Mouse (Mus musculus) lung, embryonic 16.5 days (tissue): ENCODE measurements around the gene Sept6. TPM values are rescaled to one million over a fixed set of nuclear protein-coding genes. Genes with fewer than 3 reads are reported as not detected.

Source experiments
- ATAC-seq: fragments of 200-750 bp; cut with Nextera tagmentation; 2 replicates; pipeline ENCODE4 v1.8.0; 2017; ENCODE audit warnings: low read depth, mild to moderate bottlenecking, moderate library complexity
- H3K27ac ChIP-seq: fragments of 300-500 bp; sonication (generic); 2 replicates; pipeline ENCODE4 v1.5.1; 2014; ENCODE audit warnings: mild to moderate bottlenecking, control low read depth, low read length
- H3K27me3 ChIP-seq: fragments of 300-500 bp; sonication (generic); 2 replicates; pipeline ENCODE4 v1.6.1; 2014; ENCODE audit warnings: low read depth, low read length, mixed read lengths; ENCODE audit not compliant: control insufficient read depth, insufficient read depth
- H3K36me3 ChIP-seq: fragments of 300-500 bp; sonication (generic); 2 replicates; pipeline ENCODE4 v1.6.1; 2014; ENCODE audit warnings: low read length; ENCODE audit not compliant: control insufficient read depth, insufficient read depth
- H3K4me1 ChIP-seq: fragments of 300-500 bp; sonication (generic); replicated peaks from 2 replicates; pipeline ENCODE4 v1.6.1; 2014; ENCODE audit warnings: low read length, mixed read lengths; ENCODE audit not compliant: control insufficient read depth, insufficient read depth
- H3K4me2 ChIP-seq: fragments of 300-500 bp; sonication (generic); 2 replicates; pipeline ENCODE4 v1.6.1; 2014; ENCODE audit warnings: low read depth, low read length, control low read depth
- H3K4me3 ChIP-seq: fragments of 300-500 bp; sonication (generic); 2 replicates; pipeline ENCODE4 v1.5.1; 2014; ENCODE audit warnings: mild to moderate bottlenecking, low read length, control low read depth
- H3K9ac ChIP-seq: fragments of 300-500 bp; sonication (generic); 2 replicates; pipeline ENCODE4 v1.6.1; 2014; ENCODE audit warnings: low read length, control low read depth
- H3K9me3 ChIP-seq: fragments of 300-500 bp; sonication (generic); 2 replicates; pipeline ENCODE4 v1.6.1; 2016; ENCODE audit warnings: low read length; ENCODE audit not compliant: control insufficient read depth
- WGBS: fragments of 180-500 bp; shearing (Covaris S2); extraction: QIAGEN DNeasy Blood & Tissue Kit; methylation state at CpG from one replicate; pipeline ENCODE4 v1.1.7; 2014; 5-methylcytosine and 5-hydroxymethylcytosine counted together
- polyA plus RNA-seq: library from polyadenylated mRNA; unstranded; fragments of >200 nt; fragmentation: Nextera tagmentation; extraction: Ambion mirVana; gene quantifications from 2 replicates; pipeline ENCODE4 v1.2.1, GENCODE M21; 2015

The Sept6 gene
- polyA plus RNA-seq, 1 experiment from 2014 or later: 16.7 TPM

DNA sequence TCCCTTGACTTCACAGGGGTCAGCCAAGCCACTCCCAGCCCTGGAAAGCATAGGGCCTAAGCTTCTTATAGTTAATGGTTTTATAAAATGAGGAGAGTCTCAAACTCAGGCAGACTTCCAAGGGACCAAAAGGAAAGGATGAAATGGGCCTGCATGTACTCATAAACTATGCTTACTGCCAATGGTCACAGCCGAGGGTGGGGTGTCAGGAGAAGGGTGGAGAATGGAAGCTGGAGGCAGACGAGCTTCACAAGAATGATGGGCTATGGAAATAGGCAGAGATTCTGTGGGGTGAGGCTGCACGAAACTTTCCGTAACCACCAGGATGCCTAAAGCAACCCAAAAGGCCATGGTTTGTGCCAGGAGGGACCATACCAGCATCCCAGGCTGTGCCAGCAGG is 15.3 kb downstream of the Sept6 start:
- H3K27me3 ChIP-seq: no peaks in the 10 kb centered on the region
- no peak overlapping the region for H3K4me2 ChIP-seq
- H3K9me3 ChIP-seq: no peaks in the 10 kb centered on the region
- H3K27ac ChIP-seq: no peak overlapping the region
- H3K9ac ChIP-seq: no peak overlapping the region
- no peaks in the 10 kb centered on the region for H3K36me3 ChIP-seq
- peak; percentile 56; the same call in 1 of the 2 replicates for ATAC-seq
- H3K4me3 ChIP-seq: no peak overlapping the region
- H3K4me1 ChIP-seq: no peaks in the 10 kb centered on the region
- WGBS: 65% methylated on average over 4 of the region's 4 CpGs

DNA sequence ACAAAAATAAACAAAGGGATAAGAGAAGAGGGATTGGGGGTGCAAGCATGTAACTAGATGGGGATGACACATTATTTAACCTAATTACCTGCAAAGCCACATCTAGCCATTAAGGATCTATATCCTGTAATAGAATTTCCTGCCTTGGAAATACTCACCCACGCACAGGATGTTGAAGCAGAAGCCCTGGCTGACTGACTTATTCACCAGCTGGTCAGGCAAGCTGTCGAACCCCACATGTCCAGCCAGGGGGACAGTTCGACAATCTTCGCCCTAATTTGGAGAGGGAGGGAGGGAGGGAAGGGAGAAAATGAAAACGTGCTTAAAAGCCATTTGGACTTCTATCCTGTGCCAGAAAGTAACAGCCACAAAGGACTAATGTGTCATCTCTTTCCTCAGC is 16.7 kb downstream of the Sept6 start:
- Histone ChIP-seq H3K4me1 (no peaks in the 10 kb centered on the region), H3K27me3 (no peaks in the 10 kb centered on the region), H3K27ac (no peak overlapping the region), H3K4me2 (no peak overlapping the region), H3K36me3 (no peaks in the 10 kb centered on the region), H3K9ac (no peak overlapping the region), H3K9me3 (no peaks in the 10 kb centered on the region), H3K4me3 (no peak overlapping the region)
- WGBS: 41% methylated on average over 5 of the region's 5 CpGs
- ATAC-seq: no peak

DNA sequence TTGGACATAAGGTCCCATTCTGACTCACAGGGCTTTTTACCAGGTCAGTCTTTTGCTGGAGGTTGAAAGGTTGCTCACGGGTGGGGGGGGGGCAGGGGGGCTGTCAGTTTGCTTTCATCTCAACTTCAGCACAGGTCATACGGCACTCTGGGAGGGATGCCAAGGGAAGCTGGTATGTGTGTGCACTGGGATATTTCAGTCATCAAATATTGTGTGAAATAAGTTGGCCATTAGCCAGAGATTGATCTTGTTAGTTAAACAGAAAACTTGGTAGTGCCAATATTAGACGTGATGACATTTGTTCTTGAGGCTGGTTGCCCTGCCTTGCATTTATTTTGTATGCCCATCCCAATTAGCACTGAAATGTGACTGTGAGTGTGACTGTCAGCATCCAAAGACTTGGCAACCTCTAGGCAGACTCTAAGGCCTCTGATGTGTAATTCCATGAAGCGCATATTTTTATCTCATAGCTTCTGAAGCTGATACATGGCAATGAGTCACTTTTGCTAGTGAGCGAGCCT is 18.6 kb downstream of the Sept6 start:
- Histone ChIP-seq H3K36me3 (no peaks in the 10 kb centered on the region), H3K27me3 (no peaks in the 10 kb centered on the region), H3K9me3 (no peaks in the 10 kb centered on the region), H3K4me2 (no peak overlapping the region), H3K4me1 (no peaks in the 10 kb centered on the region), H3K27ac (no peak overlapping the region), H3K9ac (no peak overlapping the region), H3K4me3 (no peak overlapping the region)
- 35% methylated on average over 5 of the region's 5 CpGs for WGBS
- ATAC-seq: no peak

DNA sequence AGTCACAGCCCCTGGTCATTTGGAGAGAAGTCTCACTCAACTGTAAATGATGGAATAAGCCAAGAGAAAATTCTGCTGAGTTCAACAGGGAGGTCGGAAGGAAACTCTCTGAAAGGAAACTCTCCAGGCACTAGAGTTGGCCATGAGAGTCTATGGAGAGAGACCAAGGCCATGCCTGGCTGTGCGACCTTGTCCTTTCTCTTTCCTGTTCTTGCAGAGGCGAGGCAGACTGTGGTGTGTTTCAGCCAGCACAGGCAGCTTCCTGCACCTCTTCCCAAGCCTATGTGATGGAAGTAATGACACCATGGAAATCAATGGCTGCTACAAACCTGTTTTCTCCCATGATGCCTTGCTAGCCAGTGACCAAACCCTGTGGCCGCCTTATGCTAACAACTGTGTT is 20.4 kb downstream of the Sept6 start:
- no peak overlapping the region for H3K4me2 ChIP-seq
- H3K9me3 ChIP-seq: no peaks in the 10 kb centered on the region
- no peaks in the 10 kb centered on the region for H3K27me3 ChIP-seq
- 84% methylated on average over 4 of the region's 4 CpGs for WGBS
- no peaks in the 10 kb centered on the region for H3K36me3 ChIP-seq
- no peak overlapping the region for H3K9ac ChIP-seq
- H3K4me3 ChIP-seq: no peak overlapping the region
- no peak overlapping the region for H3K27ac ChIP-seq
- H3K4me1 ChIP-seq: no peaks in the 10 kb centered on the region
- no peak for ATAC-seq

DNA sequence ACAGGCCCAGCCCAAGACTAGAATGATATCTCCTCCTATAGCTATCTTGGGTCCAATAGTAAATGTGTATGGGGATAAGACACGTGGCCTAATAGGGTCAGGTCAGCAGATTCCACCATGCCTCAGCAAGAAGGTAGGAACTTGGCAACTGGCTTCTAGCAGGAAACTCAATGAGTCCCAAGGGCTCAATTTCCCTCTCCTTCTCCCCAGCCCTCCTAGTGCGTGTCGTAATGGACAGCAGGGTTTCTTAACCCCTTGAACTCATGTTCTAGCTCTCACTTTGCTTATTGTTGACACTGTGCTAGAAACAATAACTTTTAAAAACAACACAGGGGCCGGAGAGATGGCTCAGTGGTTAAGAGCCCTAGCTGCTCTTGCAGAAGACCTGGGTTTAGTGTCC is 22.1 kb downstream of the Sept6 start:
- Histone ChIP-seq H3K36me3 (no peaks in the 10 kb centered on the region), H3K4me3 (no peak overlapping the region), H3K27me3 (no peaks in the 10 kb centered on the region), H3K4me2 (no peak overlapping the region), H3K4me1 (no peaks in the 10 kb centered on the region), H3K9me3 (no peaks in the 10 kb centered on the region), H3K27ac (no peak overlapping the region), H3K9ac (no peak overlapping the region)
- WGBS: 73% methylated on average over 4 of the region's 4 CpGs
- no peak for ATAC-seq

DNA sequence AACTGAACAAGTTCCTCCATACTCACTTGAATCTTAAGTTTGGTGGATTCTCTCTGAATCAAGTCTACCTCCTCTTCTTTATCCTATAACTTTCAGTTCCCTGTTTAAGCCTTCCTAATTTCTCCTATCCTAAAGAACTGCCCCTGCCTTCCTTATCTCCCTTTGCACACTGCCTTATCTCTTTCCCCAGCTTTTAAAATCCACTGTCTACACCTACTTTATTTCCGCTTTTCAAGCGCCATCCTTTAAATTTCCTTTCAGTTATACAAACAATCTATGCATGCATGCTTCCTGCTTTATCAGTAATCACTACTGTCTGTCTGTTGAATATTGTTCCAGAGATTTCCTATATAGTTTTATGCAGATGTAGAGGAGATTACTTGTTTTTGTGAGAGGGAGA is 34.9 kb downstream of the Sept6 start:
- no peaks in the 10 kb centered on the region for H3K27me3 ChIP-seq
- no peak overlapping the region for H3K4me2 ChIP-seq
- H3K4me1 ChIP-seq: no peaks in the 10 kb centered on the region
- H3K9me3 ChIP-seq: no peaks in the 10 kb centered on the region
- 54% methylated on average over 2 of the region's 2 CpGs for WGBS
- H3K27ac ChIP-seq: no peak overlapping the region
- H3K9ac ChIP-seq: no peak overlapping the region
- H3K36me3 ChIP-seq: no peaks in the 10 kb centered on the region
- ATAC-seq: 0 out of 2 replicates have a peak, but pooled peaks have one; percentile 36
- H3K4me3 ChIP-seq: no peak overlapping the region

DNA sequence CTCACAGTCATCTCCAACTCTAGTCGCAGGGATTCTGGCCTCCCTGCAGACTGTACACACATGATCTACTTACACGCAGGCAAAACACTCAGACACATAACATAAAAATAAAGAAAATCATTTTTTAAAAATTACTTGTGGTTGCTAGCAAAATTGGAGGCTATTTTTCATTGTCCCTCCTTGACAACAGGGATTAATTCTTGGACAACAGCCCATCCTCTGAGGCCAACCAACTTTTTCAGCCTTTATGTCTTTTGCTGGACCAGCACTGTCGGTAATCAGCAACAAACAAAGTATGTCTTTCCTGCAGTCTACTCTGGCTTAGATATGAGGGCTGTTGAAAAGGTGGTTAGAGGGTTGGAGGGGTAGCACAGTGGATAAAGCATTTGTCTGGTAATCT is 50.5 kb downstream of the Sept6 start:
- WGBS: 61% methylated on average over 3 of the region's 3 CpGs
- no peak for ATAC-seq
- Histone ChIP-seq H3K4me3 (no peak overlapping the region), H3K4me2 (no peak overlapping the region), H3K27me3 (no peaks in the 10 kb centered on the region), H3K9me3 (no peaks in the 10 kb centered on the region), H3K36me3 (peaks cover 2% of the 10 kb centered on the region; the same call in 1 of the 2 replicates), H3K9ac (no peak overlapping the region), H3K4me1 (no peaks in the 10 kb centered on the region; the same call in 1 of the 2 replicates), H3K27ac (no peak overlapping the region)

DNA sequence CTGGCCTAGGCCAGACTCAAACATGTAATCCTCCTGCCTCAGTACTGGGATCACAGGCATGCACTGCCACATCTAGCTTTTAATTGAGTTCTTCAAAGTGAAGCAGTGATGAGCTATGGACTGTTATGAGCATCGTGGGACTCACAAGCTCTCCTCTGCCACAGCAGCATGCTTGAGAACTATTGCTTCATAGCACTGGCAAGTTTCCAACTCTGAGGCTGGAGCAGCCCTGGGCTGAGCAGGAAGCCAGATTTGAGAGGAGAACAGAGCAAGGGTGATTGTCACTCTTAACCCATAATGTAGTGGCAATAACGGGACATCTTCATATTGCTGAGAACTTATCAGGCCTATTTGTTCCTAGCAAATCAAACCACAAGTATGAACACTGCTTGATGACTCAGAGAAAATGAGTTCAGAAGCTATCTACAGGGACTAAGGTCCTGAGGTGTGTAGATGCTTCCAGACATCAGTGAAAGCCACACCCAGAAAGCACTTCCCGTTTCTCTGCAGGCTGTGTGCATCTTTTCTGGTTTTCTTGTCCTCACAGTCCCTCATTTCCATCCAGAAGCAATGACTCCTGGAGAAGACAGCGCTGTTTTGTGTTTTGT is 51.7 kb downstream of the Sept6 start:
- Histone ChIP-seq H3K9me3 (no peaks in the 10 kb centered on the region), H3K9ac (no peak overlapping the region), H3K27me3 (no peaks in the 10 kb centered on the region), H3K36me3 (peaks cover 2% of the 10 kb centered on the region; the same call in 1 of the 2 replicates), H3K4me3 (no peak overlapping the region), H3K4me2 (no peak overlapping the region), H3K27ac (no peak overlapping the region), H3K4me1 (no peaks in the 10 kb centered on the region; the same call in 1 of the 2 replicates)
- peak; percentile 97 for ATAC-seq
- 51% methylated on average over 4 of the region's 4 CpGs for WGBS

DNA sequence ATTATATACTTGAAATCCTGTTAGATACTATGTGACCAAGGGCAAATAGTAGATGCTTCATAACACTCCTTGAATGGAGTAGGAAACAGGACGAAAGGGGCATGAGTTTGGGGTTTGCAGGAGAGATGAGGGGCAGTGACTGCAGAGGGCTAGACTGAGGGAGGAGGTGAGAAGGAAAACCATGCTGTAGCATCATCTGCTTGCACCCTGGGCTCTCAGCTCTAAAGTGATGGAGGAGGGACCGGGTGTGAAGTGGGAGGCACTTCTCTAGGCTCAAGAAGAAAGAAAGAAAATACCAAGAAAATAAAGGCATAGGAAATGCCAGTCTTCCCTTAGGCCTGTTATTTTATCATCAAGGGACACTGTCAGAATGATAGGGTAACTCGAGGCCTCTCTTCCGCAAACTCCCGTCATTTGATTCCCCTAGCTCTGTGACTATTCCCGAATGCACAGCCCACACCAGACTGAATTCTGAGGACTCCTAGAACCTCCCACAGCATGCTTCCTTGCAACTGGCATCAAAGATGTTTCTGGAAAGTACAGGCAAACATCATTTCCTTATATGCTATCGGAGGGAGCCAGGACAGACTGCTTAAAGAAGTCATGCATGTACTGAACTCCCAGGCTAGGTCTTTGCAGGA is 56.1 kb downstream of the Sept6 start:
- Histone ChIP-seq H3K9me3 (no peaks in the 10 kb centered on the region), H3K4me2 (no peak overlapping the region), H3K36me3 (no peaks in the 10 kb centered on the region), H3K27me3 (no peaks in the 10 kb centered on the region), H3K27ac (no peak overlapping the region), H3K4me3 (no peak overlapping the region), H3K4me1 (no peaks in the 10 kb centered on the region; the same call in 1 of the 2 replicates), H3K9ac (no peak overlapping the region)
- ATAC-seq: no peak
- 51% methylated on average over 7 of the region's 7 CpGs for WGBS
